Mouse (Mus musculus) hindbrain, embryonic 16.5 days (tissue): ENCODE measurements around the gene Plekho2. TPM values are rescaled to one million over a fixed set of nuclear protein-coding genes. Genes with fewer than 3 reads are reported as not detected.

Experiments used
- ATAC-seq: fragments of 200-750 bp; cut with Nextera tagmentation; 2 replicates; pipeline ENCODE4 v1.8.0; 2017; ENCODE audit warnings: moderate TSS enrichment, moderate library complexity
- H3K27ac ChIP-seq: fragments of 300-500 bp; sonication (generic); 2 replicates; pipeline ENCODE4 v1.5.1; 2014; ENCODE audit warnings: low read depth, mild to moderate bottlenecking, control low read depth, low read length, moderate library complexity
- H3K27me3 ChIP-seq: fragments of 300-500 bp; sonication (generic); replicated peaks from 2 replicates; pipeline ENCODE4 v1.6.1; 2014; ENCODE audit warnings: low read length; ENCODE audit not compliant: control insufficient read depth, insufficient read depth
- H3K36me3 ChIP-seq: fragments of 300-500 bp; sonication (generic); 2 replicates; pipeline ENCODE4 v1.6.1; 2014; ENCODE audit warnings: mild to moderate bottlenecking, low read length, moderate library complexity, mixed read lengths; ENCODE audit not compliant: control insufficient read depth, insufficient read depth
- H3K4me1 ChIP-seq: fragments of 300-500 bp; sonication (generic); 2 replicates; pipeline ENCODE4 v1.6.1; 2014; ENCODE audit warnings: low read depth, low read length; ENCODE audit not compliant: control insufficient read depth, insufficient read depth
- H3K4me2 ChIP-seq: fragments of 300-500 bp; sonication (generic); 2 replicates; pipeline ENCODE4 v1.6.1; 2014; ENCODE audit warnings: mild to moderate bottlenecking, low read length, control low read depth, moderate library complexity
- H3K4me3 ChIP-seq: fragments of 300-500 bp; sonication (generic); 2 replicates; pipeline ENCODE4 v1.5.1; 2014; ENCODE audit warnings: mild to moderate bottlenecking, low read length, control low read depth, moderate library complexity
- H3K9ac ChIP-seq: fragments of 300-500 bp; sonication (generic); 2 replicates; pipeline ENCODE4 v1.6.1; 2014; ENCODE audit warnings: low read depth, mild to moderate bottlenecking, control low read depth, low read length, moderate library complexity
- H3K9me3 ChIP-seq: fragments of 300-500 bp; sonication (generic); 2 replicates; pipeline ENCODE4 v1.6.1; 2014; ENCODE audit warnings: mild to moderate bottlenecking, low read length, moderate library complexity; ENCODE audit not compliant: control insufficient read depth
- WGBS: fragments of 180-500 bp; shearing (Covaris S2); extraction: QIAGEN DNeasy Blood & Tissue Kit; methylation state at CpG from one replicate; pipeline ENCODE4 v1.1.7; 2014; 5-methylcytosine and 5-hydroxymethylcytosine counted together
- polyA plus RNA-seq: library from polyadenylated mRNA; unstranded; fragments of >200 nt; fragmentation: Nextera tagmentation; extraction: Ambion mirVana; gene quantifications from 2 replicates; pipeline ENCODE4 v1.2.1, GENCODE M21; 2015

The Plekho2 gene
- polyA plus RNA-seq, 1 experiment from 2014 or later, result 7.1 TPM

DNA sequence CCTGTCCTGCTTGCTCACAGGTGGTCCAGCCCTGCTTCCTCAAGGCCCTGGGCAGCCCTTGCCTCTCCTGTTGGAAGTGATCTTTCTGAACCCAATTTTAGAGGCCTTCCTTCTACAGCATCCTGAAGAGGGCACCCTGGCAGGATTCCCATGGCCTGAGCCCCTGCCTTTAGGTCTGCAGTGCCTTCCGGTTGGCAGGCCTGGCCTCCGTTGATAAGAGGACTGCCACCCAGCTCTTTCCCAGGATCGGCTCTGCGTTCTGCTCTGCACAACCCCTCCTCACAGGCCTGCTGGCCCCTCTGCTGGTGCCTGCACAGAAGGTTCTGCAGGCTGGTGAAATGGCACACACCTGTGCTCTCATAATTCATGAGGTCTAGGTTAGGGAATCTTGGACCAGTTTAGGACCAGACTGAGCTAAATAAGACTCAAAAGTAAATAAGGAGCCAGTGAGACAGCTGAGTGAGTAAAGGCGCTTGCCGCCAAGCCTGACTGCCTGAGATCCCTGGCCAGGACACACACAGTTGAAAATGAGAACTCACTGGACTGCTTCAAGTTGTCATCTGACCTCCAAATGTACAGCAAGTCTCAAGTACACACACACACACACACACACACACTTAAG lies 51.3 kb downstream of the Plekho2 start:
- no peaks in the 10 kb centered on the region for H3K36me3 ChIP-seq
- no peak overlapping the region for H3K9ac ChIP-seq
- H3K4me1 ChIP-seq, result peaks cover 2% of the 10 kb centered on the region; the same call in 1 of the 2 replicates
- no peak for ATAC-seq
- H3K4me3 ChIP-seq, result no peak overlapping the region
- no peaks in the 10 kb centered on the region for H3K27me3 ChIP-seq
- 84% methylated on average over 6 of the region's 6 CpGs for WGBS
- no peak overlapping the region for H3K27ac ChIP-seq
- H3K4me2 ChIP-seq, result no peak overlapping the region
- no peaks in the 10 kb centered on the region for H3K9me3 ChIP-seq

DNA sequence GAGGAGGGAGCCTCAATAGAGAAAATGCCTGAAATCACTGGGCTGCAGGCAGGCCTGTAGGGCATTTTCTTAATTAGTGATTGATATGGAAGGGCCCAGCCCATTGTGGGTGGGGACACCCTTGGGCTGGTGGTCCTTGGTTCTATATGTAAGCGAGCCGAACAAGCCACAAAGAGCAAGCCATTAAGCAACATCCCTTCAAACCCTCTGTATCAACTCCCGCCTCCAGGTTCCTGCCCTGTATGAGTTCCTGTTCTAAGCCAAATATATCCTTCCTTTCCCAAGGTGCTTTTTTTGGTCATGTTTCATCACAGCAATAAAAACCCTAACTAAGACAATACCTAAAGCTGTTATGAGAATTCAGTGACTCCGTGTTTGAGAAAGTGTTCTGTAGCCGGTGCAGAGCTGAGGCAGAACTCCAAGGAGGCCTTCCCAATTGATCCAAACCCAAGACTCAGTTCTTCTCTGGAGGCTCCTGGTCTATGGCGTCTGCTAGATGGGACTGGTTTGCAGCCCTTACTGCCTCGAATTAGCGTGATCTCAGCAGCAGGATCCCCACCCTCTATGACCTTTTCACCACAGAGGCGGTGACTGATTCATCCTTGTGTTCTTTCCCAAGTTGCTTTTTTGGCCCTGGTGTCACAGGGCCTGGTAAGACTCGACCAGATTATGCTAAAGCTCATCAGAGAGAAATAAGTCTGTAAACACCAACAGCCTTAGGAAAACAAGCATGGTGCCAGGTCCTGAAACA lies 54.2 kb downstream of the Plekho2 start:
- Histone ChIP-seq H3K27ac (no peak overlapping the region), H3K4me1 (peaks cover 10% of the 10 kb centered on the region), H3K4me2 (no peak overlapping the region), H3K9me3 (no peaks in the 10 kb centered on the region), H3K36me3 (no peaks in the 10 kb centered on the region), H3K4me3 (no peak overlapping the region), H3K27me3 (no peaks in the 10 kb centered on the region), H3K9ac (no peak overlapping the region)
- ATAC-seq, result no peak
- WGBS, result 84% methylated on average over 10 of the region's 10 CpGs

DNA sequence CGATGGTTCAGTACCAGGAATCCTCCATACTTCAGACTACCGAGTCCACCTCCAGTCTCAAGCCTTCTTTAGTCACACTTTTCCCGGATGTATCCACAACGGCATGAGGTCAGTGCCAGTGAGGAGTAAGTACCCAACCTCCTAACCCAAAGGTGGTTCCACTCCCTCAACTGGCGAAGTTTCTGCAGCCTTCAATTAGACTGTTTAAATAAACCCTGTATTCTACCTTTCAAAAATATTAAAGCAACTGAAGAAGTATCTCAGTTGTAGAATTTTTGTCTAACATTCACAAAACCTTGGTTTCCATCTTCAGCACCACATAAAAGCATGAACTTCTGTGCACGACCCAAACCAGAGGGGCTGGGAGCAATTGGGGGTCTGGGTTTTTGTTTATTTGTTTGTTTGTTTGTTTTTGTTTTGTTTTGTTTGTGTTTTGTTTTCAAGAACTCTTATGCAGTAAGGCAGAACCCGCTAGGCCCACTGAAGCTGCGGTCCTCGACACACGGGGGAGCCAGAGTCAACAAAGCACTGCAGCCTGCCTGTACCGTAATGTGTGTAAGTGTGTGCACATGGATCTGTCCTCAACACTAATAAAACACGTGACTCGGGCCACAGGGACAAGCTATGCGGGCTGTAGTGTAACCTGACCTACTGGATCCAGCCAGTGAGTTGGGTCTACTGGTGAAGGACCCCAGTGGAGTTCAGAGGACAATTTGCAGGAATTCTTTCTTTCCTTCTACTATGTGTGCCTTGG lies 56.1 kb downstream of the Plekho2 start:
- Histone ChIP-seq H3K4me2 (peak overlapping the region; percentile 43), H3K27ac (no peak overlapping the region), H3K4me1 (peaks cover 16% of the 10 kb centered on the region), H3K9ac (no peak overlapping the region), H3K36me3 (no peaks in the 10 kb centered on the region), H3K4me3 (peak overlapping the region; percentile 13; the same call in 1 of the 2 replicates), H3K27me3 (no peaks in the 10 kb centered on the region), H3K9me3 (no peaks in the 10 kb centered on the region)
- WGBS, result 23% methylated on average over 14 of the region's 14 CpGs
- ATAC-seq, result peak; percentile 77

DNA sequence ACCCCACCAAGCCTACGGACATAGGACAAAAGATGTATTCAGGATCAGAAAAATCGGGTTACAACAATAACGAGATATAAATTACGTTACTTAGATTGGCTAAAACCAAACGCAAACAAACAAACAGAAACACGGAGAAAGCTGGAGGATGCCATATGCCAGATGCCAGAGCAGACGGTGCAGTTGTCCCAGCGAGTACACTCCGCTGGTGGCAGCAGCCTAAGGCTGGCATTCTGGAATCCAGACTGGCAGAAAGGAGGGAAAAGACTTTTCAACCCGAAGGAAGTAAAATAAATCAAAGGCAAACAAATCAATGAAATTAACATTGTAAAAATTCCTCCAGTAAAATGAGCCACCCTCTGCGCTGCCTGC lies 59.3 kb downstream of the Plekho2 start:
- peak; percentile 56 for ATAC-seq
- Histone ChIP-seq H3K4me1 (peaks cover 16% of the 10 kb centered on the region), H3K27ac (peak overlapping the region; percentile 69), H3K9ac (peak overlapping the region; percentile 68), H3K4me2 (peak overlapping the region; percentile 76), H3K36me3 (no peaks in the 10 kb centered on the region), H3K9me3 (no peaks in the 10 kb centered on the region), H3K4me3 (peak overlapping the region; percentile 41), H3K27me3 (no peaks in the 10 kb centered on the region)
- 11% methylated on average over 11 of the region's 11 CpGs for WGBS

DNA sequence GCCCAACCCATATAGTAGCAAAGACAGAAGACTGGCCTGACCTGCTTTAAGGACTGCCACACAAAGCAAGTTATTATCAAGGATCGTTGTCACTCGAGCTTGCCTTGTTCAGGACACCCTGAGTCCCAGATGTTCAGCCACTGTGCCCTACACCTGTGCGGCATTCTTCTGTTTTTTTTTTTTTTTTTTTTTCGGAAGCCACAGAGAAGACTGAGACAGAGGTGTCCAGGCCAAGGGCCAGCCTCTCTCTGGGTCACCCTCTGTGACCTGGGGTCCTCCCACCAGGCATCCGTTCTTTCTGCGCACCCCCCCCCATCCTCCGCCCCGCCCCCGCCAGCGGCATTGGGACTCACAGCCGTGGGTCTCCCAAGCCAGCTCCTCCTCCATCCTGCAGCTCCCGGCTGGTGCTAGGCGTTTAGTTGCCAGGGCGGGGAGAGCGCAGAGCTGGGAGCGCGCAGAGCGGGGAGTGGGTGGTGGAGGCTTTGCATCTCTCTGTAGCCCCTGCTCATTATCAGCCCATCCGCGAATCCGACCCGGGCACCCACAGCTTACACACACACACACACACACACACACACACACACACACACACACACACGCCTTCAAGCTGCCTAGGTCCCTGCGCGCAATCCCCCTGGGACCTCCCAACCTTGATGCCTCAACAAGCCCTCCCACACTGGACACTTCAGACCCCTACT lies 59.9 kb downstream of the Plekho2 start, which contains the start of gene Ankdd1a:
TSS of gene Ankdd1a (minus strand) at position 387 of the 698 bp plus-strand sequence.
- ATAC-seq, result peak; percentile 86
- no peaks in the 10 kb centered on the region for H3K9me3 ChIP-seq
- peak within 1 kb of the TSS; percentile 68 for H3K9ac ChIP-seq
- peaks cover 16% of the 10 kb centered on the region for H3K4me1 ChIP-seq
- H3K4me2 ChIP-seq, result peak within 1 kb of the TSS; percentile 76
- WGBS, result 5% methylated on average over 24 of the region's 25 CpGs
- peak within 1 kb of the TSS; percentile 41 for H3K4me3 ChIP-seq
- H3K36me3 ChIP-seq, result no peaks in the 10 kb centered on the region
- H3K27me3 ChIP-seq, result no peaks in the 10 kb centered on the region
- peak within 1 kb of the TSS; percentile 69 for H3K27ac ChIP-seq

DNA sequence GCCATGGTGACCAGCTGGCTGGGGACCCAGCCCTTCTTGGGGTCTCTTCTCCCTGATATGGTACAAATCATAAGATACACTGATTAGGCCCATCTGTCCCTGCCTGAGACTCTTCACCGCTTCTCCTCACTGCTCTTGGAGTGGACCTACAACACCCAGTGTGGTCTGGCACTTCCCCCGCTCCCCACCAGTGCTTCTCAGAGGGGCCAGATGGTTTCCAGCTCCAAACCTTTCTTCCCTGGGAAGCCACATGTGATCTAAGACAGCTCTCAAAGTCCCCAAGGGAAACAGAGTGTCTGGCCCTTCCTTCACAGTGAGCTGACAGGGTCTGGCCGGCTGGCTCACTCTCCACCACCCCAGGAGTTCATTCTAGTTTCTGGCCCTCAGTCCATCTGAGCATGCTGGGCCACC lies 65.0 kb downstream of the Plekho2 start:
- Histone ChIP-seq H3K27ac (no peak overlapping the region; the same call in 1 of the 2 replicates), H3K36me3 (no peaks in the 10 kb centered on the region), H3K4me2 (no peak overlapping the region), H3K9ac (no peak overlapping the region), H3K4me3 (no peak overlapping the region), H3K27me3 (no peaks in the 10 kb centered on the region), H3K4me1 (peaks cover 2% of the 10 kb centered on the region; the same call in 1 of the 2 replicates), H3K9me3 (no peaks in the 10 kb centered on the region)
- ATAC-seq, result peak; percentile 84
- WGBS, result 41% methylated on average over 3 of the region's 3 CpGs

DNA sequence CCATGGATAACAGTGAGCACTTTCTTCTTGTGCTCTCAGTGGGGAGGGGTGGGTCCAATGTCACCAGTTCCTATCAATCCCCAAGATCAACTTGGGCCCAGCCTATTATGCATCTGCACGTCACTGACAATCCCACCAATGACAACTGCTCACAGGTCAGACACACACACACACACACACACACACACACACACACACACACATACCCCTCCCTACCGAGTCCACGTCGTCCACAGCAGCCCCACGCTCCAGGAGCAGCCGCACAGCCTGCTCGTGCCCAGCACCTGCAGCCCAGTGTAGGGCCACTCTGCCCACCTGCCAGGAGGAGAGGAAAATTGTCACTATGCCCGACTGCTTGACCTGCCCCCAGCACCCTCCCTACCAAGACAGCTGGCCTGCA lies 65.4 kb downstream of the Plekho2 start:
- Histone ChIP-seq H3K27ac (no peak overlapping the region; the same call in 1 of the 2 replicates), H3K9ac (no peak overlapping the region), H3K4me1 (no peaks in the 10 kb centered on the region), H3K27me3 (no peaks in the 10 kb centered on the region), H3K4me2 (no peak overlapping the region), H3K9me3 (no peaks in the 10 kb centered on the region), H3K36me3 (no peaks in the 10 kb centered on the region), H3K4me3 (no peak overlapping the region)
- ATAC-seq, result peak; percentile 81
- 64% methylated on average over 8 of the region's 8 CpGs for WGBS

DNA sequence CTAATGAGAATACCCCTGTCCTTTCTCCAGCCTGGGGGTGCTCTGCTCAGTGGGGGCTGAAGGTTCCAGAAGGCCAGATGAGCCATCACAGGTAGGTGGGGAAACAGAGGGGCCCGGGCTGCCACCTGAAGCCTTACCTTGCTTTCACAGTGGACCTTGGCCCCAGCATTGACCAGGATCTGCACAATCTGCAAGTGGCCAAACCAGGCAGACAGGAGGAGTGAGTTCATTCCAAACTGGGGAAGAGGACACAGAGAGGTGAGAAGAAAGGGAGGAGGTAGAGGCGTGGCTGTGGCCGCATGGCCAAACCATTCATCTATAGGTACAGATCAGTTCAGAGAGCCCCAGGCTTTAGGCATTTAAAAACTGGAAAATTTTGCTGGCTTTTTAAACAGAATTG lies 67.3 kb downstream of the Plekho2 start:
- H3K4me2 ChIP-seq, result no peak overlapping the region
- H3K27me3 ChIP-seq, result no peaks in the 10 kb centered on the region
- no peak overlapping the region for H3K27ac ChIP-seq
- no peak overlapping the region for H3K9ac ChIP-seq
- WGBS, result 90% methylated on average over 3 of the region's 3 CpGs
- H3K36me3 ChIP-seq, result no peaks in the 10 kb centered on the region
- H3K9me3 ChIP-seq, result no peaks in the 10 kb centered on the region
- H3K4me3 ChIP-seq, result no peak overlapping the region
- ATAC-seq, result no peak
- H3K4me1 ChIP-seq, result no peaks in the 10 kb centered on the region
